Mouse (Mus musculus) megakaryocyte, embryonic 14.5 days (primary cell): ENCODE measurements around the gene Hoxc9. TPM values are rescaled to one million over a fixed set of nuclear protein-coding genes. Genes with fewer than 3 reads are reported as not detected.

ENCODE experiments used
- H3K27me3 ChIP-seq: replicated peaks from 2 replicates; pipeline ENCODE3; 2012; ENCODE audit warnings: inconsistent platforms
- H3K36me3 ChIP-seq: replicated peaks from 2 replicates; pipeline ENCODE3; 2012; ENCODE audit warnings: low read length, inconsistent platforms, mixed read lengths
- H3K4me1 ChIP-seq: 2 replicates; pipeline ENCODE4 v1.6.1; 2012; ENCODE audit warnings: inconsistent platforms
- H3K4me3 ChIP-seq: replicated peaks from 2 replicates; pipeline ENCODE3; 2012; ENCODE audit warnings: moderate library complexity, mild to moderate bottlenecking, inconsistent platforms
- H3K9me3 ChIP-seq: 2 replicates; pipeline ENCODE4 v1.6.1; 2012; ENCODE audit warnings: inconsistent platforms
- FLI1 ChIP-seq: IDR thresholded peaks from 2 replicates; pipeline ENCODE4 v1.6.1; 2012; ENCODE audit warnings: low read length, inconsistent platforms, mixed read lengths
- GATA1 ChIP-seq: IDR thresholded peaks from 3 replicates; pipeline ENCODE4 v1.6.1; 2012; ENCODE audit warnings: mixed read lengths, low read length, inconsistent platforms, borderline replicate concordance
- polyA plus RNA-seq: library from polyadenylated mRNA; stranded (reverse); fragments of >175 nt; gene quantifications from 2 replicates; pipeline ENCODE4 v1.2.3, GENCODE M21; 2012; ENCODE audit warnings: low replicate concordance; ENCODE audit not compliant: insufficient read depth

Gene Hoxc9
- polyA plus RNA-seq: not detected in 2 replicates

- H3K27me3 ChIP-seq: peaks cover 96% of the 10 kb centered on the region
Measured at GRCm38 (mm10) chr15:102976171-102976570, at the start of gene Hoxc9. Gene Hoxc9, plus strand, starts transcription at chr15:102976439.

GRCm38 (mm10) chr15:102927032-102927645 lies 49.1 kb upstream of the Hoxc9 start:
- Histone ChIP-seq H3K27me3 (peaks cover 92% of the 10 kb centered on the region), H3K9me3 (no peaks in the 10 kb centered on the region), H3K4me3 (no peak overlapping the region), H3K36me3 (no peaks in the 10 kb centered on the region), H3K4me1 (no peaks in the 10 kb centered on the region)
- TF ChIP-seq FLI1: no peak
- TF ChIP-seq GATA1: no peak

More at GRCm38 (mm10) chr15:102976171-102976570, at the start of gene Hoxc9:
- Histone ChIP-seq H3K36me3 (no peaks in the 10 kb centered on the region), H3K4me1 (peaks cover 39% of the 10 kb centered on the region), H3K4me3 (peak within 1 kb of the TSS; percentile 86), H3K9me3 (no peaks in the 10 kb centered on the region)
- TF ChIP-seq FLI1 (no peak), GATA1 (no peak)

GRCm38 (mm10) chr15:102931706-102932358 lies 44.4 kb upstream of the Hoxc9 start:
- TF ChIP-seq GATA1: no peak
- no peak for TF ChIP-seq FLI1
- Histone ChIP-seq H3K36me3 (no peaks in the 10 kb centered on the region), H3K27me3 (peaks cover 97% of the 10 kb centered on the region), H3K4me3 (no peak overlapping the region), H3K4me1 (peaks cover 2% of the 10 kb centered on the region; the same call in 1 of the 2 replicates), H3K9me3 (0 out of 2 replicates have a peak, but pooled peaks cover under 1% of the 10 kb centered on the region)

GRCm38 (mm10) chr15:102934438-102934837 lies 41.8 kb upstream of the Hoxc9 start:
- Histone ChIP-seq H3K27me3 (peaks cover 97% of the 10 kb centered on the region), H3K4me1 (peaks cover 6% of the 10 kb centered on the region; the same call in 1 of the 2 replicates), H3K4me3 (no peak overlapping the region), H3K36me3 (no peaks in the 10 kb centered on the region), H3K9me3 (0 out of 2 replicates have a peak, but pooled peaks cover 3% of the 10 kb centered on the region)
- TF ChIP-seq GATA1 (no peak), FLI1 (no peak)

GRCm38 (mm10) chr15:102934897-102935296 lies 41.3 kb upstream of the Hoxc9 start:
- Histone ChIP-seq H3K4me1 (peaks cover 6% of the 10 kb centered on the region; the same call in 1 of the 2 replicates), H3K4me3 (no peak overlapping the region), H3K36me3 (no peaks in the 10 kb centered on the region), H3K9me3 (0 out of 2 replicates have a peak, but pooled peaks cover 3% of the 10 kb centered on the region), H3K27me3 (peaks cover 99% of the 10 kb centered on the region)
- TF ChIP-seq FLI1 (no peak), GATA1 (no peak)

- no peak for TF ChIP-seq GATA1
- TF ChIP-seq FLI1: no peak
- Histone ChIP-seq H3K4me3 (peak within 1 kb of the TSS; percentile 53), H3K9me3 (0 out of 2 replicates have a peak, but pooled peaks cover 3% of the 10 kb centered on the region), H3K36me3 (no peaks in the 10 kb centered on the region), H3K4me1 (peaks cover 6% of the 10 kb centered on the region; the same call in 1 of the 2 replicates), H3K27me3 (peaks cover 99% of the 10 kb centered on the region)
Measured at GRCm38 (mm10) chr15:102936279-102936972, 39.8 kb upstream of the Hoxc9 start, which contains the start of gene Hoxc12. Gene Hoxc12, plus strand, starts transcription at chr15:102936757.

GRCm38 (mm10) chr15:102937036-102937666 lies 39.1 kb upstream of the Hoxc9 start:
- Histone ChIP-seq H3K4me1 (peaks cover 6% of the 10 kb centered on the region; the same call in 1 of the 2 replicates), H3K9me3 (0 out of 2 replicates have a peak, but pooled peaks cover 3% of the 10 kb centered on the region), H3K4me3 (peak overlapping the region; percentile 53), H3K27me3 (peaks cover 99% of the 10 kb centered on the region), H3K36me3 (no peaks in the 10 kb centered on the region)
- TF ChIP-seq GATA1: no peak

- TF ChIP-seq GATA1 (no peak), FLI1 (no peak)
- Histone ChIP-seq H3K36me3 (no peaks in the 10 kb centered on the region), H3K4me1 (peaks cover 14% of the 10 kb centered on the region; the same call in 1 of the 2 replicates), H3K27me3 (peaks cover 98% of the 10 kb centered on the region), H3K9me3 (0 out of 2 replicates have a peak, but pooled peaks cover 3% of the 10 kb centered on the region), H3K4me3 (no peak overlapping the region)
Measured at GRCm38 (mm10) chr15:102939256-102940155, 36.7 kb upstream of the Hoxc9 start.
